Mouse (Mus musculus): ENCODE measurements around the gene Cmah. TPM values are rescaled to one million over a fixed set of nuclear protein-coding genes. Genes with fewer than 3 reads are reported as not detected.

Gene Cmah
- polyA plus RNA-seq, 1 experiment from 2014 or later, result 0.49 TPM

GRCm38 (mm10) chr13:24321313-24321712 lies 5.9 kb upstream of the Cmah start:
- Histone ChIP-seq H3K4me1 (replicated peaks) (no peaks in the 10 kb centered on the region), H3K27me3 (no peaks in the 10 kb centered on the region), H3K4me3 (no peak overlapping the region), H3K9ac (no peak overlapping the region), H3K4me2 (no peak overlapping the region), H3K27ac (no peak overlapping the region), H3K9me3 (no peaks in the 10 kb centered on the region), H3K36me3 (no peaks in the 10 kb centered on the region)
- WGBS, result 61% methylated on average over 6 of the region's 6 CpGs
- ATAC-seq (ENCODE audit: low FRiP score), result no peak

GRCm38 (mm10) chr13:24328036-24328817 lies 1.0 kb downstream of the Cmah start:
- no peaks in the 10 kb centered on the region for H3K9me3 ChIP-seq
- no peak for ATAC-seq (ENCODE audit: low FRiP score)
- no peaks in the 10 kb centered on the region for H3K4me1 ChIP-seq (replicated peaks)
- no peaks in the 10 kb centered on the region for H3K36me3 ChIP-seq
- no peak overlapping the region for H3K4me2 ChIP-seq
- no peak overlapping the region for H3K9ac ChIP-seq
- no peak overlapping the region for H3K27ac ChIP-seq
- WGBS, result 89% methylated on average over 9 of the region's 9 CpGs
- no peaks in the 10 kb centered on the region for H3K27me3 ChIP-seq
- no peak overlapping the region for H3K4me3 ChIP-seq

- no peaks in the 10 kb centered on the region for H3K36me3 ChIP-seq
- no peak overlapping the region for H3K4me3 ChIP-seq
- no peak overlapping the region for H3K9ac ChIP-seq
Observed at GRCm38 (mm10) chr13:24330128-24330527, 2.9 kb downstream of the Cmah start.

GRCm38 (mm10) chr13:24330836-24331523 lies 3.8 kb downstream of the Cmah start:
- no peaks in the 10 kb centered on the region for H3K27me3 ChIP-seq
- 85% methylated on average over 7 of the region's 7 CpGs for WGBS

More at GRCm38 (mm10) chr13:24330128-24330527, 2.9 kb downstream of the Cmah start:
- WGBS, result 80% methylated on average over 4 of the region's 4 CpGs
- H3K4me1 ChIP-seq (replicated peaks), result no peaks in the 10 kb centered on the region
- no peaks in the 10 kb centered on the region for H3K9me3 ChIP-seq
- no peak for ATAC-seq (ENCODE audit: low FRiP score)
- H3K4me2 ChIP-seq, result no peak overlapping the region
- no peak overlapping the region for H3K27ac ChIP-seq
- no peaks in the 10 kb centered on the region for H3K27me3 ChIP-seq

GRCm38 (mm10) chr13:24332537-24332936 lies 5.3 kb downstream of the Cmah start:
- Histone ChIP-seq H3K9ac (no peak overlapping the region), H3K4me1 (replicated peaks) (no peaks in the 10 kb centered on the region), H3K27ac (no peak overlapping the region), H3K4me2 (no peak overlapping the region), H3K27me3 (no peaks in the 10 kb centered on the region), H3K36me3 (no peaks in the 10 kb centered on the region), H3K4me3 (no peak overlapping the region), H3K9me3 (no peaks in the 10 kb centered on the region)
- WGBS, result 67% methylated on average over 3 of the region's 3 CpGs
- ATAC-seq (ENCODE audit: low FRiP score), result no peak

More at GRCm38 (mm10) chr13:24330836-24331523, 3.8 kb downstream of the Cmah start:
- Histone ChIP-seq H3K4me3 (no peak overlapping the region), H3K36me3 (no peaks in the 10 kb centered on the region), H3K9me3 (no peaks in the 10 kb centered on the region), H3K27ac (no peak overlapping the region), H3K4me1 (replicated peaks) (no peaks in the 10 kb centered on the region), H3K9ac (no peak overlapping the region), H3K4me2 (no peak overlapping the region)
- ATAC-seq (ENCODE audit: low FRiP score), result no peak

GRCm38 (mm10) chr13:24336818-24337217 lies 9.6 kb downstream of the Cmah start:
- 90% methylated on average over 4 of the region's 4 CpGs for WGBS

GRCm38 (mm10) chr13:24337874-24338273 lies 10.7 kb downstream of the Cmah start:
- no peak for ATAC-seq (ENCODE audit: low FRiP score)
- H3K4me1 ChIP-seq (replicated peaks), result no peaks in the 10 kb centered on the region
- H3K4me2 ChIP-seq, result no peak overlapping the region
- H3K27ac ChIP-seq, result no peak overlapping the region
- no peak overlapping the region for H3K4me3 ChIP-seq
- no peak overlapping the region for H3K9ac ChIP-seq
- no peaks in the 10 kb centered on the region for H3K36me3 ChIP-seq
- no peaks in the 10 kb centered on the region for H3K9me3 ChIP-seq
- 61% methylated on average over 3 of the region's 3 CpGs for WGBS
- H3K27me3 ChIP-seq, result no peaks in the 10 kb centered on the region

More at GRCm38 (mm10) chr13:24336818-24337217, 9.6 kb downstream of the Cmah start:
- ATAC-seq (ENCODE audit: low FRiP score), result no peak
- H3K4me2 ChIP-seq, result no peak overlapping the region
- no peak overlapping the region for H3K9ac ChIP-seq
- H3K27me3 ChIP-seq, result no peaks in the 10 kb centered on the region
- H3K27ac ChIP-seq, result no peak overlapping the region
- no peaks in the 10 kb centered on the region for H3K36me3 ChIP-seq
- no peak overlapping the region for H3K4me3 ChIP-seq
- H3K9me3 ChIP-seq, result no peaks in the 10 kb centered on the region
- no peaks in the 10 kb centered on the region for H3K4me1 ChIP-seq (replicated peaks)

GRCm38 (mm10) chr13:24338343-24338861 lies 11.2 kb downstream of the Cmah start:
- Histone ChIP-seq H3K27me3 (no peaks in the 10 kb centered on the region), H3K4me3 (no peak overlapping the region), H3K4me1 (replicated peaks) (no peaks in the 10 kb centered on the region), H3K9ac (no peak overlapping the region), H3K27ac (no peak overlapping the region), H3K36me3 (no peaks in the 10 kb centered on the region), H3K9me3 (no peaks in the 10 kb centered on the region), H3K4me2 (no peak overlapping the region)
- no peak for ATAC-seq (ENCODE audit: low FRiP score)
- 80% methylated on average over 4 of the region's 4 CpGs for WGBS

GRCm38 (mm10) chr13:24339907-24340306 lies 12.7 kb downstream of the Cmah start:
- H3K27me3 ChIP-seq, result no peaks in the 10 kb centered on the region
- no peak for ATAC-seq (ENCODE audit: low FRiP score)

GRCm38 (mm10) chr13:24340462-24340861 lies 13.3 kb downstream of the Cmah start:
- ATAC-seq (ENCODE audit: low FRiP score), result no peak
- Histone ChIP-seq H3K4me3 (no peak overlapping the region), H3K27me3 (no peaks in the 10 kb centered on the region), H3K4me2 (no peak overlapping the region), H3K27ac (no peak overlapping the region), H3K36me3 (no peaks in the 10 kb centered on the region), H3K9ac (no peak overlapping the region), H3K4me1 (replicated peaks) (no peaks in the 10 kb centered on the region), H3K9me3 (no peaks in the 10 kb centered on the region)
- WGBS, result 89% methylated on average over 6 of the region's 6 CpGs

More at GRCm38 (mm10) chr13:24339907-24340306, 12.7 kb downstream of the Cmah start:
- Histone ChIP-seq H3K36me3 (no peaks in the 10 kb centered on the region), H3K9me3 (no peaks in the 10 kb centered on the region), H3K4me3 (no peak overlapping the region), H3K27ac (no peak overlapping the region), H3K4me2 (no peak overlapping the region), H3K9ac (no peak overlapping the region), H3K4me1 (replicated peaks) (no peaks in the 10 kb centered on the region)

GRCm38 (mm10) chr13:24342091-24342490 lies 14.9 kb downstream of the Cmah start:
- ATAC-seq (ENCODE audit: low FRiP score), result no peak
- H3K27ac ChIP-seq, result no peak overlapping the region
- H3K9ac ChIP-seq, result no peak overlapping the region
- H3K27me3 ChIP-seq, result no peaks in the 10 kb centered on the region
- no peak overlapping the region for H3K4me3 ChIP-seq
- no peaks in the 10 kb centered on the region for H3K36me3 ChIP-seq
- no peaks in the 10 kb centered on the region for H3K9me3 ChIP-seq
- no peak overlapping the region for H3K4me2 ChIP-seq
- H3K4me1 ChIP-seq (replicated peaks), result no peaks in the 10 kb centered on the region
- 86% methylated on average over 4 of the region's 4 CpGs for WGBS

GRCm38 (mm10) chr13:24353004-24353403 lies 25.8 kb downstream of the Cmah start:
- H3K4me3 ChIP-seq, result no peak overlapping the region
- no peaks in the 10 kb centered on the region for H3K36me3 ChIP-seq
- no peaks in the 10 kb centered on the region for H3K27me3 ChIP-seq
- H3K9ac ChIP-seq, result no peak overlapping the region
- 92% methylated on average over 5 of the region's 5 CpGs for WGBS
- H3K4me2 ChIP-seq, result no peak overlapping the region
- no peak for ATAC-seq (ENCODE audit: low FRiP score)
- H3K27ac ChIP-seq, result no peak overlapping the region
- no peaks in the 10 kb centered on the region for H3K4me1 ChIP-seq (replicated peaks)
- 0 out of 2 replicates have a peak, but pooled peaks cover 4% of the 10 kb centered on the region for H3K9me3 ChIP-seq
